Mouse (Mus musculus): ENCODE results near the gene Txnrd2. TPM values are rescaled to one million over a fixed set of nuclear protein-coding genes. Genes with fewer than 3 reads are reported as not detected.

Txnrd2 gene
- polyA plus RNA-seq, 1 experiment from 2014 or later: 23.5 TPM

GRCm38 (mm10) chr16:18511741-18512140 lies 85.6 kb downstream of the Txnrd2 start:
- Histone ChIP-seq H3K4me3 (ENCODE audit: low read depth, low read length) (no peak overlapping the region), H3K27ac (ENCODE audit: low read depth, low read length) (no peak overlapping the region), H3K27me3 (replicated peaks; ENCODE audit: control insufficient read depth, insufficient read depth, low read length) (no peaks in the 10 kb centered on the region), H3K4me2 (ENCODE audit: low read length) (no peak overlapping the region), H3K9ac (ENCODE audit: low read length) (no peak overlapping the region), H3K36me3 (ENCODE audit: control insufficient read depth, insufficient read depth, low read length) (no peaks in the 10 kb centered on the region), H3K9me3 (replicated peaks; ENCODE audit: control insufficient read depth, low read length) (no peaks in the 10 kb centered on the region), H3K4me1 (ENCODE audit: control insufficient read depth, insufficient read depth, low read length) (no peaks in the 10 kb centered on the region)
- DNase-seq (ENCODE audit: low spot score) (no peak), ATAC-seq (no peak)
- 92% methylated on average over 5 of the region's 5 CpGs for WGBS

- no peak overlapping the region for H3K27ac ChIP-seq (ENCODE audit: low read depth, low read length)
- no peak overlapping the region for H3K9ac ChIP-seq (ENCODE audit: low read length)
- H3K4me1 ChIP-seq (ENCODE audit: control insufficient read depth, insufficient read depth, low read length): no peaks in the 10 kb centered on the region
- H3K4me3 ChIP-seq (ENCODE audit: low read depth, low read length): no peak overlapping the region
- DNase-seq (ENCODE audit: low spot score): no peak
- 84% methylated on average over 6 of the region's 6 CpGs for WGBS
- H3K4me2 ChIP-seq (ENCODE audit: low read length): no peak overlapping the region
- no peak for ATAC-seq
- H3K36me3 ChIP-seq (ENCODE audit: control insufficient read depth, insufficient read depth, low read length): no peaks in the 10 kb centered on the region
- no peaks in the 10 kb centered on the region for H3K27me3 ChIP-seq (replicated peaks; ENCODE audit: control insufficient read depth, insufficient read depth, low read length)
- H3K9me3 ChIP-seq (replicated peaks; ENCODE audit: control insufficient read depth, low read length): no peaks in the 10 kb centered on the region
These were observed 87.3 kb downstream of the Txnrd2 start for GRCm38 (mm10) chr16:18513508-18513907.

- no peaks in the 10 kb centered on the region for H3K4me1 ChIP-seq (ENCODE audit: control insufficient read depth, insufficient read depth, low read length)
- H3K9ac ChIP-seq (ENCODE audit: low read length): no peak overlapping the region
- no peak overlapping the region for H3K4me3 ChIP-seq (ENCODE audit: low read depth, low read length)
- H3K36me3 ChIP-seq (ENCODE audit: control insufficient read depth, insufficient read depth, low read length): no peaks in the 10 kb centered on the region
- no peak overlapping the region for H3K4me2 ChIP-seq (ENCODE audit: low read length)
- no peaks in the 10 kb centered on the region for H3K27me3 ChIP-seq (replicated peaks; ENCODE audit: control insufficient read depth, insufficient read depth, low read length)
- no peak for DNase-seq (ENCODE audit: low spot score)
- H3K9me3 ChIP-seq (replicated peaks; ENCODE audit: control insufficient read depth, low read length): no peaks in the 10 kb centered on the region
- no peak overlapping the region for H3K27ac ChIP-seq (ENCODE audit: low read depth, low read length)
- no peak for ATAC-seq
These were observed 91.9 kb downstream of the Txnrd2 start for GRCm38 (mm10) chr16:18518091-18518490.

- Histone ChIP-seq H3K27me3 (replicated peaks; ENCODE audit: control insufficient read depth, insufficient read depth, low read length) (no peaks in the 10 kb centered on the region), H3K9ac (ENCODE audit: low read length) (no peak overlapping the region), H3K9me3 (replicated peaks; ENCODE audit: control insufficient read depth, low read length) (no peaks in the 10 kb centered on the region), H3K27ac (ENCODE audit: low read depth, low read length) (no peak overlapping the region), H3K4me3 (ENCODE audit: low read depth, low read length) (no peak overlapping the region), H3K36me3 (ENCODE audit: control insufficient read depth, insufficient read depth, low read length) (no peaks in the 10 kb centered on the region), H3K4me2 (ENCODE audit: low read length) (no peak overlapping the region), H3K4me1 (ENCODE audit: control insufficient read depth, insufficient read depth, low read length) (no peaks in the 10 kb centered on the region)
- no peak for ATAC-seq
- 86% methylated on average over 8 of the region's 8 CpGs for WGBS
- no peak for DNase-seq (ENCODE audit: low spot score)
These were observed 97.5 kb downstream of the Txnrd2 start for GRCm38 (mm10) chr16:18523563-18524245.

- no peak for ATAC-seq
- H3K27ac ChIP-seq (ENCODE audit: low read depth, low read length): no peak overlapping the region
- no peak overlapping the region for H3K4me2 ChIP-seq (ENCODE audit: low read length)
- 81% methylated on average over 5 of the region's 5 CpGs for WGBS
- no peak for DNase-seq (ENCODE audit: low spot score)
- no peak overlapping the region for H3K4me3 ChIP-seq (ENCODE audit: low read depth, low read length)
- H3K4me1 ChIP-seq (ENCODE audit: control insufficient read depth, insufficient read depth, low read length): no peaks in the 10 kb centered on the region
- H3K36me3 ChIP-seq (ENCODE audit: control insufficient read depth, insufficient read depth, low read length): no peaks in the 10 kb centered on the region
- H3K27me3 ChIP-seq (replicated peaks; ENCODE audit: control insufficient read depth, insufficient read depth, low read length): no peaks in the 10 kb centered on the region
- H3K9me3 ChIP-seq (replicated peaks; ENCODE audit: control insufficient read depth, low read length): no peaks in the 10 kb centered on the region
- H3K9ac ChIP-seq (ENCODE audit: low read length): no peak overlapping the region
These were observed 102.5 kb downstream of the Txnrd2 start for GRCm38 (mm10) chr16:18528656-18529055.

Other genes starting within 250 kb of the Txnrd2 start
- gene Ccdc188, start 208.5 kb upstream of the Txnrd2 start, polyA plus RNA-seq (2014; fragmentation: Nextera tagmentation; extraction: Ambion mirVana): 0.13 and 0.16 TPM in 2 replicates
- 5.9 and 10.2 TPM in 2 replicates for gene Zdhhc8, start 191.2 kb upstream of the Txnrd2 start, polyA plus RNA-seq (2014; fragmentation: Nextera tagmentation; extraction: Ambion mirVana)
- 95.0 and 95.4 TPM in 2 replicates for gene Trmt2a, start 177.7 kb upstream of the Txnrd2 start, polyA plus RNA-seq (2014; fragmentation: Nextera tagmentation; extraction: Ambion mirVana)
- 527 and 537 TPM in 2 replicates for gene Ranbp1, start 177.7 kb upstream of the Txnrd2 start, polyA plus RNA-seq (2014; fragmentation: Nextera tagmentation; extraction: Ambion mirVana)
- gene Gm49776, start 168.1 kb upstream of the Txnrd2 start, polyA plus RNA-seq (2014; fragmentation: Nextera tagmentation; extraction: Ambion mirVana): 1.8 TPM in 1 of 2 replicates, not detected in the other
- gene Dgcr8, start 137.1 kb upstream of the Txnrd2 start, polyA plus RNA-seq (2014; fragmentation: Nextera tagmentation; extraction: Ambion mirVana): 26.3 and 31.3 TPM in 2 replicates
- 78.7 and 81.3 TPM in 2 replicates for gene Tango2, start 78.3 kb upstream of the Txnrd2 start, polyA plus RNA-seq (2014; fragmentation: Nextera tagmentation; extraction: Ambion mirVana)
- gene Arvcf, start 78.2 kb upstream of the Txnrd2 start, polyA plus RNA-seq (2014; fragmentation: Nextera tagmentation; extraction: Ambion mirVana): 46.8 and 47.8 TPM in 2 replicates
- gene Comt, start 468 bp downstream of the Txnrd2 start, polyA plus RNA-seq (2014; fragmentation: Nextera tagmentation; extraction: Ambion mirVana): 54.6 and 71.9 TPM in 2 replicates
- 16.2 and 19.1 TPM in 2 replicates for gene Gnb1l, start 72.3 kb downstream of the Txnrd2 start, polyA plus RNA-seq (2014; fragmentation: Nextera tagmentation; extraction: Ambion mirVana)
- 2.8 and 3.0 TPM in 2 replicates for gene Rtl10, start 72.5 kb downstream of the Txnrd2 start, polyA plus RNA-seq (2014; fragmentation: Nextera tagmentation; extraction: Ambion mirVana)
- gene Tbx1, start 164.3 kb downstream of the Txnrd2 start, polyA plus RNA-seq (2014; fragmentation: Nextera tagmentation; extraction: Ambion mirVana): 0.48 and 0.64 TPM in 2 replicates
- 9.6 and 10.3 TPM in 2 replicates for gene Gp1bb, start 196.0 kb downstream of the Txnrd2 start, polyA plus RNA-seq (2014; fragmentation: Nextera tagmentation; extraction: Ambion mirVana)
- 5.7 and 8.2 TPM in 2 replicates for gene Gm49601, start 200.0 kb downstream of the Txnrd2 start, polyA plus RNA-seq (2014; fragmentation: Nextera tagmentation; extraction: Ambion mirVana)
- 138 and 177 TPM in 2 replicates for gene Sept5, start 203.6 kb downstream of the Txnrd2 start, polyA plus RNA-seq (2014; fragmentation: Nextera tagmentation; extraction: Ambion mirVana)

Measured in forebrain, embryonic 14.5 days (tissue).